Mouse (Mus musculus) testis, adult 2 months (tissue): Measurements from ENCODE around the gene Dchs2.

Experiments
- CTCF ChIP-seq: fragments of 200-500 bp; IDR thresholded peaks from 2 replicates; pipeline ENCODE4 v1.5.1; 2012; ENCODE audit warnings: low read depth, mild to moderate bottlenecking, inconsistent platforms, low read length, moderate library complexity; ENCODE audit not compliant: control insufficient read depth, insufficient read depth, insufficient replicate concordance
- POLR2A ChIP-seq: fragments of 200-500 bp; IDR thresholded peaks from 2 replicates; pipeline ENCODE4 v1.6.1; 2012; ENCODE audit warnings: low read depth, mild to moderate bottlenecking, inconsistent platforms, low read length, moderate library complexity; ENCODE audit not compliant: control insufficient read depth

GRCm38 (mm10) chr3:83211939-83212338, 84.2 kb downstream of the Dchs2 start:
- TF ChIP-seq CTCF (no peak), POLR2A (no peak)
